Mouse (Mus musculus): ENCODE data around the gene Sf3b3. TPM values are rescaled to one million over a fixed set of nuclear protein-coding genes. Genes with fewer than 3 reads are reported as not detected.

The Sf3b3 gene
- polyA plus RNA-seq, 1 experiment, result 81.3 TPM

DNA sequence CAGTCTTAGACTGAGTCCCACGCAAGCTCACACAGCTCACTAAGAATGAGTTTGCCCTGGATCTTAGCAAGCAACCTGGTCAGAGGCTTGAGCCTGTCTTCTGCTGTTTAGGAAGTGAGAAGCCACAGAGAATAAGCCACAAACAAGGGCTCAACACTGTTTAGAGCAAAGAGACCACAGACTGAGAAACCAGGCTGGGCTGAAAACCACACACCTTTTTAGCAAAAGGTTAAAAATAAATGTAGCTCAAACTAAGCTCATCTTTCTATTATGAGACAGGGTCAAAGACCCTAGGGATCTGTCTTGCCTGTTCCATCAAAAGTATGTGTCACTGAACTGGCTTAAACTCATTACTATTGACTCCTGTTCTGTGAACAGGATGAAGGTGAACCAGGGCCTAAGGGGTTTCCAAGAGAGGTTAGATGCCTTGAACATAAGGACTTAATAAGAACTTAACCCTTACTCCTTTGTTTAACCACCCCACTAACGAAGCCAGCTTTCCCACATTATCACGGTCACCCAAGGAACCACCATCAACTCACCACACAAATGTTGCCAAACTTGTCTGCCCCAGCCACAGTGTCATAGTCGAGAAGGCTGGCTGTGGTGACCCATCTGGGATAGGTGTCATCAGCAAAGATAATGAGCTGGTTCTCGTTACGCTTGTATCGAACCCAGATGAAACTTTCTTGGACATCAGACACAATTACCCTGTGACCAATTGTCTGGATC lies 33.3 kb downstream of the Sf3b3 start:
- TF ChIP-seq POLR2A (IDR thresholded peaks at IDR 0.05; ENCODE audit: borderline replicate concordance, extremely low read depth, insufficient read depth, insufficient read length, poor library complexity, severe bottlenecking) (no peak), CTCF (IDR thresholded peaks at IDR 0.05; ENCODE audit: borderline replicate concordance, extremely low read depth, insufficient read depth, insufficient read length) (no peak)
- no peak for DNase-seq (ENCODE audit: low read depth)

DNA sequence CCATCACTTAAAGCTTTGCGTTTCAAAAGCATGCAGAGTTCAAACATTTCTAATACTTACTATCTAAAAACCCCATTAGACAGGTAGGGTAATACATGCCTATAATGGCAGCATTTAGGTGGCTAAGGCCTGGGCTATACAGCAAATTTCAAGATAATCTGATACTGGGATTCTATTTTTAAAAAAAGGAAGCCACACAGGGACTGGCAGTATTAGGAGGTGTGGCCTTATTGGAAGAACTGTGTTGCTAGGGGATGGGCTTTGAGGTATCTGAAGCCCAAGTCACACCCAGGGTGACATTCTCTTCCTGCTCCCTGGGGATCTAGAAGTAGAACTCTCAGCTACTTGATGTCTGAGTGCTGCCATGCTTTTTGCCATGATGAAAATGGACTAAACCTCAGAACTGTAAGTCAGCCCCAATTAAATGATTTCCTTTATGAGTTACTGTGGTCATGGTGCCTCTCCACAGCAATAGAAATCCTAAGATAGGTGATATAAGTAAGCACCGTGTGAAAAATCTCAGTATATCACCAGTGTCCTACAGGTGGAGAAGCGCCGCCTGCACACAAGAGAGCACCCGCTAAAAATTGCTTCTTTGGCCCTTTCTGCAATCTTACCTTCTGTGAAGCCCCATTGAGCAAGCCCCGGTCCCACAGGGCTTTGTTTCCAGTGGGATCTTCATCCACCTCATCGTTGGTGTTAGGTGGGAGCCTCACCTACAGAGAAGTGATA lies 34.1 kb downstream of the Sf3b3 start:
- no peak for TF ChIP-seq CTCF (IDR thresholded peaks at IDR 0.05; ENCODE audit: borderline replicate concordance, extremely low read depth, insufficient read depth, insufficient read length)
- TF ChIP-seq POLR2A (IDR thresholded peaks at IDR 0.05; ENCODE audit: borderline replicate concordance, extremely low read depth, insufficient read depth, insufficient read length, poor library complexity, severe bottlenecking), result no peak
- no peak for DNase-seq (ENCODE audit: low read depth)

DNA sequence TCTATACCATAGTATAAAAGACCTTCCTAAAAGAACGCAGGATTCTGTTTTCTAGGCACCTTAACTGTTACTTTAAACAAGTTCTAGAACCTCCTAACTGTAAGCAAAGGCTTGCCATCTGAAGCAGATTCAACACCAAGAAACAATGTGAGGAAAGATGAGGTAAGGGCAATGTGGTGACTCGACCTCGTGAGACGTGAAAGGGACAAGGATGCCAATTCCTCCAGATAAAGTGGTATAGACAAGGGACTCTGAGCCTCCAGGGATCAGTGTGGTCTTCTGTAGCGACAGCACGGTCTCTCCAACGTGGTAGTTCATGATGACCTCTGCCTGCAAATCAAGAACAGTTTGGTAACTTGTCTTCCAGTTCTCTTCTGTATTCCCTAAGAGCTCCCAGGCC lies 34.8 kb downstream of the Sf3b3 start:
- DNase-seq (ENCODE audit: low read depth), result no peak
- no peak for TF ChIP-seq CTCF (IDR thresholded peaks at IDR 0.05; ENCODE audit: borderline replicate concordance, extremely low read depth, insufficient read depth, insufficient read length)
- no peak for TF ChIP-seq POLR2A (IDR thresholded peaks at IDR 0.05; ENCODE audit: borderline replicate concordance, extremely low read depth, insufficient read depth, insufficient read length, poor library complexity, severe bottlenecking)

DNA sequence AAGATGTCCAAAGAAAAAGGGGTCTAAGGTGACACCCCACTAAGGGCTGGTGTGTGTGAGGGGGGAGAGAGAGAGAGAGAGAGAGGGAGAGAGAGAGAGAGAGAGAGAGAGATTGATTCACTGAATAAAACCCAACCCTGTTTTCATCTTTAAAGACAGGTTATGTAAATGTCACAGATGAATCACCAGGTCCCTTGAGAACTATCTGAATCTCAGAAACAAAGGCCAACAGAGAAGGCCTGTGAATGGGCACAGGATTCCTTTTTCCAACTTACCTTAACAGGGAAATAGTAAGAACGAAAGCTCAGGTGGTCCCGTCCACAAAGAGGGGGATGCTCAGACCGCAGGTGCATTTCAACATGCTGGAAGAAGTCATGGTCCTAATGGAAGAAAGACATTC lies 35.5 kb downstream of the Sf3b3 start:
- no peak for TF ChIP-seq CTCF (IDR thresholded peaks at IDR 0.05; ENCODE audit: borderline replicate concordance, extremely low read depth, insufficient read depth, insufficient read length)
- no peak for TF ChIP-seq POLR2A (IDR thresholded peaks at IDR 0.05; ENCODE audit: borderline replicate concordance, extremely low read depth, insufficient read depth, insufficient read length, poor library complexity, severe bottlenecking)
- no peak for DNase-seq (ENCODE audit: low read depth)

DNA sequence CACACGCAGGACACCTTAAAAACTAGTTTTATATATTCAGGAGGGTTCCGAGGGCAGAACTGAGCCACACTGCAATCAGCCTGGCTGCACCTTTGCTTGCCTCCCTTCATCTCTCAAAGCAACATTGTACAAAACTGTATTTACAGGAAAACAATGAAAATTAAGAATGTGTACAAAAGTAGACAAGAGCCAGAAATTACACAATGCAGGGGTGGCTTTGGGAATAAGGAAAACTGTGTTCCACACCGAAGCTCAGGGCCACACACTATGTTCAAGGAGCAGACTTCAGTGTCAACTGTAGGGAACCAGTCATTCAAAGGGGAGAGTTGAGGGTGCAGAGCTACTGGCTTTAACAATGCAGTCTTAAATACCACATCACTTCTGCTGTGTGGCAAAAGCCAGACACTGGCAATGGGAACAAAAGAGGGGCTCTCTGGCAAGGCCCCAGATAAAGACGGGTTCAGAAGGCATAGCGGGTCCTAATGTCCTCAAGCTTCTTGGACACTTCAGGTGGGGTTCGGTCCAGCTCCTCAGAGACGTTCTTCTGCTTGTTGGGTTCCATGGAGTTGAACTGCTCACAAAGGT lies 36.0 kb downstream of the Sf3b3 start:
- TF ChIP-seq CTCF (IDR thresholded peaks at IDR 0.05; ENCODE audit: borderline replicate concordance, extremely low read depth, insufficient read depth, insufficient read length) (no peak), POLR2A (IDR thresholded peaks at IDR 0.05; ENCODE audit: borderline replicate concordance, extremely low read depth, insufficient read depth, insufficient read length, poor library complexity, severe bottlenecking) (no peak)

DNA sequence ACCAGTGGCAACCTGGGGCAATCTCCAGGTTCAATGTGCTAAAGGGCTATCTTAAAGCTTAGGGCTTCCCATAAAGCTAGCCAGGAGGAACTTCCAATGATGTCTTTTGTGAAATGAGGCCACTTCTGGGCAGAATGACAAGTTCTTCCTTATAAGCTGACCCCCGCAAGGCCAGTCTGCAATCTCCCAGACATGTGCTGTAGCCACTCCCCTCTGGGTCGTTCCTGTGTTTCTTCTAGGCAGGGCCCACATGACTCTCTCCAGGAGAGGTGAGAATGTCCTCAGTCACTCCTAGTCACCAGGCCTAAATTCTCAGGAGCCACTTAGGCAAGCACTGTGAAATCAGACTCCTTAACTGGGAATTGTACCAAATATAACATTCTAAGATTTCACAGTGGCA lies 36.8 kb downstream of the Sf3b3 start:
- DNase-seq (ENCODE audit: low read depth), result peak; percentile 13
- no peak for TF ChIP-seq CTCF (IDR thresholded peaks at IDR 0.05; ENCODE audit: borderline replicate concordance, extremely low read depth, insufficient read depth, insufficient read length)
- no peak for TF ChIP-seq POLR2A (IDR thresholded peaks at IDR 0.05; ENCODE audit: borderline replicate concordance, extremely low read depth, insufficient read depth, insufficient read length, poor library complexity, severe bottlenecking)

More for the DNA sequence above, 36.0 kb downstream of the Sf3b3 start:
- DNase-seq (ENCODE audit: low read depth), result no peak

DNA sequence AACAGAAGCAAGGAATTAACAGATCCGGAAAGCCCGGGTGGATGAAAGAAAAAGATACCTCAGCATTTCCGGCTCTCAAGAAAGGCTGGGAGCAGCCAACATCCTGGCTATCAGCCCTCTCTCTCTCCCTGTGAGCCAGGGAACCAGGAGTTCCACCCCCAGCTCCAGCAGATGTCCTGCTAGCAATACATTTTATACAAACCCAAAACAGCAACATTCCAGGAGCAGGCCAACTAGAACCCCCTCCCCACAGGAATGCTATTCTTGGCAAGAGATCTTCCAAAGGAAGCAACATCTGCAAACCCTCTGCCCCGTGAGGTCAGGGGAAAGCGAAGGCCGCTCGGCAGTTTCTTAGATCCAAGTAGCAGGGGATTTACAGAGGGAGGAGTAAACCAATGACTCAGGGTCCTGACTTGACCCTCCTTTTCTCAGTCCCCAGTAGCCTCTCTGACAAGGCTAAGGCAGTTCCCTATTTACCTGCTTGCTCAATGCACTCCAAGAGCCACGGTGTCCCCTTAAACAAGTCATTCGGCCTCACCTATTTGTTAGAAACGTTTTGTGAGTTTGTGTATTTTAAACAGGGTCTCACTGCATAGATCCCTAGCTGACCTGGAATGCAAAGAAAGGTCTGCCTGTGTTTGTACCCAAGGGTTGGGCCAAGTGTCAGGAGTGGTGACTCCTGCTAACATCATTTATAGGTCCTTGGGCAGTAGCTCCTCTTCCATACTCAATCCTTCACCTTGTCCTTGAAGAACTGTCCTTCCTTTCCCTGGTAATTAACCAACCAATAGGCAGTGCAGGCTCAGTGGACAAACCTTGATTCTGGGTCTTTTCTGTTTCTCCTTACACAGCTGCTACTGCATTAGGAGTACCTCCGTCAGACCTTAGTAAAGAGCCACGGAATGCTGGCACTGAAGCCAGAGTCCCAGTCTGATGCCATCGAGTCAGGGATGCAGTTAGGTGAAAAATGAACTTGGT lies 37.8 kb downstream of the Sf3b3 start:
- DNase-seq (ENCODE audit: low read depth), result peak; percentile 39
- TF ChIP-seq POLR2A (IDR thresholded peaks at IDR 0.05; ENCODE audit: borderline replicate concordance, extremely low read depth, insufficient read depth, insufficient read length, poor library complexity, severe bottlenecking) (no peak), CTCF (IDR thresholded peaks at IDR 0.05; ENCODE audit: borderline replicate concordance, extremely low read depth, insufficient read depth, insufficient read length) (no peak)

DNA sequence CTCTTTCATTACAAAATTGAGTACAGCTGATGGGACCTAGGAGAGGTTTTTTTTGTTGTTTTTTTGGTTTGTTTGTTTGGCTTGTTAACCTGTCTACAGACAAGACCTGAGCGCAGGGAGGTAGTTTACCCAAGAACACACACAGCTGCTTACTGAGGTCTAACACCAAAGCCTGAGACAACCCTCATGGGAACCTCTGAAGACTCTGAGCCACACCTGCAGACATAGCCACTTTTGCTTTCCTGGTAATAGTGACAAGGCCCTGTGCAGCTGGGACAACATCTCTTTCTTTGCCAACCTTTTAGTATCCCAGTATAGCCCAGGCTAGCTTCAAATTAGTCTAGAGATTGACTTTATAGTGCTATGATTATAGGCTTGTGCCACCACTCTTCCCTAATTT lies 40.4 kb downstream of the Sf3b3 start:
- no peak for DNase-seq (ENCODE audit: low read depth)
- TF ChIP-seq CTCF (IDR thresholded peaks at IDR 0.05; ENCODE audit: borderline replicate concordance, extremely low read depth, insufficient read depth, insufficient read length) (no peak), POLR2A (IDR thresholded peaks at IDR 0.05; ENCODE audit: borderline replicate concordance, extremely low read depth, insufficient read depth, insufficient read length, poor library complexity, severe bottlenecking) (no peak)

DNA sequence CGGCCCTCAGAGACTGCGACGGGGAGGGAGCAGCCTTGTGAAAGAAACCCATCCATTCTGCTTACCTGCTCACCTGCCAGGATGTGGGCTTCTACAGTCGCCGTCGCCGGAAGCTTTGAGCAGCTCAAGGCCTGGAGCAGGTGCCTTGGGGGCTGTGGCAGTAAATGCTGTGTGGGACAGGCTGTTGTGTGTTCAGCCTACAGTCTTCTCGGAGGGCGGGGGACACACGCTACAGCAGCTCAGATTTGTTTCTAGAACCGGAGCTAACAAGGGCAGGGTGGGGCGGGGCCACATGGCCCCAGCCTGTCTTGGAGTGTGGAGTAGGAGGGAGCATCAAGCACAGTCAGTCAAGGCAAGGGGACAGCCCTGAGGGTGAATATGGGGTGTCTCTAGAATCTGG lies 40.9 kb downstream of the Sf3b3 start, which contains the start of gene Il34:
Gene Il34, minus strand, starts transcription at position 256 of the 400 bp plus-strand sequence.
- no peak for DNase-seq (ENCODE audit: low read depth)
- TF ChIP-seq POLR2A (IDR thresholded peaks at IDR 0.05; ENCODE audit: borderline replicate concordance, extremely low read depth, insufficient read depth, insufficient read length, poor library complexity, severe bottlenecking), result no peak
- no peak for TF ChIP-seq CTCF (IDR thresholded peaks at IDR 0.05; ENCODE audit: borderline replicate concordance, extremely low read depth, insufficient read depth, insufficient read length)

DNA sequence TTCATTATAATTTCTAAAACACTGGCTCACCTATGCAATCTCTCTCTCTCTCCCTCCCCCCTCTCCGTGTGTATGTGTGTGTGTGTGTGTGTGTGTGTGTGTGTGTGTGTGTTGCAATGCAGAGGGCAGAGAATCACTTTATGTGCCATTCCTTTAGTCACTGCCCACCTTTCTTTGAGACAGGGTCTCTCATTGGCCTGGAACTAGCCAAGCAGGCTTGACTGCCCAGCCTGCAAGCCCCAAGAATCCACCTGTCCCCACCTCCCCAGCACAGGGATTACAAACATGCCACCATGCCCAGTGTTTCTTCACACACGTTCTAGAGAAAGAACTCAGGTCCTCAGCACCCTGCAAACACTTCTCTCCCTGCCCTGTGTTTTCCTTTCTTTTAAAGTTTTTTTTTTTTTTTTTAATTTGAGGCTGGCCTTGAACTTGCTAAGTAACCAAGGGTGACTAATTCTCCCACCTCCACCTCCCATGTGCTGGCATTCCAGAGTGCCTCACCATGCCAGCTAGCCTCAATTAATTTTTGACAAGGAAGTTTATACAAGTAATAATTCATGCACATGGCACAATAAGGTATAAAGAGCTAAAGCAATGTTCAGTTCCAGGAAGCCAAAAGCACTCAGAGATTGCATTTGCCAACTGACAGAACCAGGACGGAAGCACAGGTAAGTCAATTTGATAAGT lies 41.6 kb downstream of the Sf3b3 start:
- TF ChIP-seq CTCF (IDR thresholded peaks at IDR 0.05; ENCODE audit: borderline replicate concordance, extremely low read depth, insufficient read depth, insufficient read length) (no peak), POLR2A (IDR thresholded peaks at IDR 0.05; ENCODE audit: borderline replicate concordance, extremely low read depth, insufficient read depth, insufficient read length, poor library complexity, severe bottlenecking) (no peak)
- DNase-seq (ENCODE audit: low read depth), result no peak
